Mouse (Mus musculus): ENCODE results near the gene Hist1h2be.
"Not testable (repeated sequence)": the region's sequence is repeated elsewhere in the genome, so short reads cannot be mapped to it uniquely, and the experiment has no call there.

Hist1h2be gene

DNA sequence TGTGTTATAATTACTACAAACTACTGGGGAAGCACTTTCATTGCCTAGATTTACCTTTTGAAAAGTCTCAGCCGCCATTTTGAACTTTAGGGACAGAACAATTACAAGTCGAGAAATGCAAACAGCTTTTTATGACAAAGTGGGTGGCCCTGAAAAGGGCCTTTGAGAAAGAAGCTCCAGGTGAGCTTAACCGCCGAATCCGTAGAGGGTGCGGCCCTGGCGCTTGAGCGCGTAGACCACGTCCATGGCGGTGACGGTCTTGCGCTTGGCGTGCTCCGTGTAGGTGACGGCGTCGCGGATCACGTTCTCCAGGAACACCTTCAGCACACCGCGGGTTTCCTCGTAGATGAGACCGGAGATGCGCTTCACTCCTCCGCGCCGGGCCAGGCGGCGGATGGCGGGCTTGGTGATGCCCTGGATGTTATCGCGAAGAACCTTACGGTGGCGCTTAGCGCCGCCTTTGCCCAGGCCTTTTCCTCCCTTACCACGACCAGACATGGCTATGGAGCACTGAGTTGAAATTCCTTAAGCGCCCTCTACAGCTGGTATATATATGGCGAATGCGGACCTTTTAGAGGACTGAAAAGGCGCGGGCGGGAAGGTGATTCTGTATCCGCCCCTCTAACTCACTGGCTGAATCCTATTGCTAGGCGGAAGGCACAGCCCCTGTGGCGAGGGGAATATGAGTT lies 69.6 kb downstream of the Hist1h2be start, which contains the start of gene Hist1h4f:
Gene Hist1h4f (minus strand): TSS at position 503 of the 689 bp plus-strand sequence.
- DNase-seq (ENCODE audit: low read depth, low spot score) = peak; percentile 97

DNA sequence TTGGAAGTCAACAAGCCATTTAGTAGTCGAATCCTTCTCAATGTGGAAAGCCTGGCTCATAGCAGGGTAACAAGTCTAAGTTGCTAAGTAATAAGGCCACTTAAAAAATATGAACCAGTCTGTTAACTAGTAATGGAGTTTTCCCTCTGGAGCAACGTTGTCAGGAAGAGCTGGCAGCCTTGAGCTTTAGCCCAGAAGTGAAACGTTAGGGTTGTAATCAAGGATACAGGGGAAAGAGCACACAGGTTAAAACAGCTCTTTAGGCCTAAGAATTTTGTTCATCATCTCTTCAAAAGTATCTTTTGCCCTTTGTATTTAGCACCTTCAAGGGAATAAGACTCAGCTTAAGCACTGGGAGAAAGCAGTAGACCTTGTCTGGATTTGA lies 70.2 kb downstream of the Hist1h2be start:
- no peak for DNase-seq (ENCODE audit: low read depth, low spot score)

DNA sequence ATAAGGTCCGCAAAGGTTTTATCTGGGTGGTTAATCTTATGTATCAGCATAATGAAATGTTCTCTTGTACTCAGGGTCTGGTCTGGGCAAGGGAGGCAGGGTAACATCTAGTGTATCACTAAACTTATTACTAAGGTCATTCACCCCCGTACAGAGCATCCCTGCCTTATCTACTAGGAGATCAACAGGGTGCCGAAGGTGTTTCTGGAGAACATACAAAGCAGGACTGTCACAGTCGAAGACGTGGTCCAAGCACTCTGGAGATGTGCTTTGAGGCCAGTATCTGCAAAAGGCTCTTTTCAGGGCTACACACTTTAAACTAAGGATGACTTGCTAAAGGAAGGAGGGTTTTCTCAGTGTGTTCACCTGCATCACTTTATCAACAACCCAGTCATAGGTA lies 74.2 kb downstream of the Hist1h2be start:
- no peak for DNase-seq (ENCODE audit: low read depth, low spot score)

DNA sequence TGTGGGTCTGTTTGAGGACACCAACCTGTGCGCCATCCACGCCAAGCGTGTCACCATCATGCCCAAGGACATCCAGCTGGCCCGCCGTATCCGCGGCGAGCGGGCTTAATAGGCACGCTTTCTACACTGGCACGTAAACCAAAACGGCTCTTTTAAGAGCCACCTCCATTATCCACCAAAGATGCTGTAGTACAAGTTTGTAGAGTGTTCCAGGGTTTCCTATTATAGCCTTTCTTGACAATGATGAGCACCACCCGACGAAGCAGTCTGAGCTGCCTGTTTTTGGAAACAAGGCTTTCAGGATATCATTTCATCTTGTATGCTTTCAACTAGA lies 76.2 kb downstream of the Hist1h2be start:
- not testable (repeated sequence) for DNase-seq (ENCODE audit: low read depth, low spot score)

DNA sequence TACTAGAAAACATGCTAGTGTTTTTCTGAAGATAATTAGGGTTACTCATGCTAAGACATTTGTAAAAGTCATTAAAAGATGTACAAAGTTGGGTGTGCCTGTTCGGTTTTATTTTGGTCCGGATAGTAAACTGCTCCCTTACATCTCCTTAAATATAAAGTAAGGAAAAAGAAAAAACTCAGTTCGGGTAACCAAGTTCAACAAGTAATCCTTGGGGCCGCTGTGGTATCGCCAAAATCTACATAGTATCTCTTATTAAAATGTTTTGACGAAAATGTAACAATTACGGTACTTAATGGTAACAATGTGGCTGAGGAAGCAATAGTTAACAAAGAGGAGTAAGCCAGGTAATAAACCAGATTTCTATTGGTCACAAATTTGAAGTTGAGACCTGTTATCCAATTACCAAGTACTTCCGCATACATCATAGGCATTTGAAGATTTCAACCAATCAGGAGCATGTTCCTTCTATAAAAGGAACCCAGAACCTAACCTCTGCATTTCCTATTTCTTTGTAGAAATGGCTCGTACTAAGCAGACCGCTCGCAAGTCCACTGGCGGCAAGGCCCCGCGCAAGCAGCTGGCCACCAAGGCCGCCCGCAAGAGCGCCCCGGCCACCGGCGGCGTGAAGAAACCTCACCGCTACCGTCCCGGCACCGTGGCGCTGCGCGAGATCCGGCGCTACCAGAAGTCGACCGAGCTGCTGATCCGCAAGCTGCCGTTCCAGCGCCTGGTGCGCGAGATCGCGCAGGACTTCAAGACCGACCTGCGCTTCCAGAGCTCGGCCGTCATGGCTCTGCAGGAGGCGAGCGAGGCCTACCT lies 76.7 kb downstream of the Hist1h2be start, which contains the start of gene Hist1h3f:
Gene Hist1h3f (plus strand): TSS at position 88 of the 822 bp plus-strand sequence.
- DNase-seq (ENCODE audit: low read depth, low spot score) = peak; percentile 97

DNA sequence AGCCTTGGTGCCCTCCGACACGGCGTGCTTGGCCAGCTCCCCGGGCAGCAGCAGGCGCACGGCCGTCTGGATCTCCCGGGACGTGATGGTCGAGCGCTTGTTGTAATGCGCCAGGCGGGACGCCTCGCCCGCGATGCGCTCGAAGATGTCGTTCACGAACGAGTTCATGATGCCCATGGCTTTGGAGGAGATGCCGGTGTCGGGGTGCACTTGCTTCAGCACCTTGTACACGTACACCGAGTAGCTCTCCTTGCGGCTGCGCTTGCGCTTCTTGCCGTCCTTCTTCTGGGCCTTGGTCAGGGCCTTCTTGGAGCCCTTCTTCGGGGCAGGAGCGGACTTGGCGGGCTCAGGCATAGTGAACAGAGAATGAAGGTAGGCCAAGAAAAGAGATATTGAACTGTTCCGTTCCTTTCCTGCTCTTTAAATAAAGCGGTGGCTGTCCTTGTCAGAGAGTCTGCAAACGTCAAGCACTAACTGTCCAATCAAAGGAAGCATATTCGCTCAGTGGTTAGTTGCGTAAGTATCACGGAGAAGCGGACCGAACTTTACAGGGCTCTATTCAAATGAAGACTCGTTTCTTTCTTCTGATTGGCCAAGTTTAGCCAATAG lies 77.8 kb downstream of the Hist1h2be start, which contains the start of gene Hist1h2bh:
Gene Hist1h2bh (minus strand): TSS at position 394 of the 609 bp plus-strand sequence.
- DNase-seq (ENCODE audit: low read depth, low spot score) = peak; percentile 95

DNA sequence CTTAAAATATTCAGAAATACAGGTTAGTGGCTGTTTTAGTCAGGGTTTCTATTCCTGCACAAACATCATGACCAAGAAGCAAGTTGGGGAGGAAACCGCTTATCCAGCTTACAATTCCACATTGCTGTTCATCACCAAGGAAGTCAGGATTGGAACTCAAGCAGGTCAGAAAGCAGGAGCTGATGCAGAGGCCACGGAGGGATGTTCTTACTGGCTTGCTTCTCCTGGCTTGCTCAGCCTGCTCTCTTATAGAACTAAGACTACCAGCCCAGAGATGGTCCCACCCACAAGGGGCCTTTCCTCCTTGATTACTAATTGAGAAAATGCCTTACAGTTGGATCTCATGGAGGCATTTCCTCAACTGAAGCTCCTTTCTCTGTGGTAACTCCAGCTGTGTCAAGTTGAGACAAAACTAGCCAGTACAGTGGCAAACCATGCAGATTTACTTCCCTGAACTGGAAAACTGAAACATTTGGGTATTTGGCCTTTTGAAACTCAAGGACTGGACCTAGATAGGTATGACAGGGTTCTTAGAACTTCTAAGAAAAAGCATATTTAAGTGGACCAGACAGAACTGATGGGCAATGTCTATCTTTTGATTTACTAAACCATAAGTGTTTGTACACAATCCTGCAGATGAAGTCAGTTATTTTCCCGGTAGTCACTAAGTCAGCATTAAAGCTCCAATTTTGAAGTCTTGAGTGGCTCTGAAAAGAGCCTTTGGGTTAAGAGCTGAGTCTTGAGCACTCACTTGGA lies 78.5 kb downstream of the Hist1h2be start:
- not testable (repeated sequence) for DNase-seq (ENCODE audit: low read depth, low spot score)

DNA sequence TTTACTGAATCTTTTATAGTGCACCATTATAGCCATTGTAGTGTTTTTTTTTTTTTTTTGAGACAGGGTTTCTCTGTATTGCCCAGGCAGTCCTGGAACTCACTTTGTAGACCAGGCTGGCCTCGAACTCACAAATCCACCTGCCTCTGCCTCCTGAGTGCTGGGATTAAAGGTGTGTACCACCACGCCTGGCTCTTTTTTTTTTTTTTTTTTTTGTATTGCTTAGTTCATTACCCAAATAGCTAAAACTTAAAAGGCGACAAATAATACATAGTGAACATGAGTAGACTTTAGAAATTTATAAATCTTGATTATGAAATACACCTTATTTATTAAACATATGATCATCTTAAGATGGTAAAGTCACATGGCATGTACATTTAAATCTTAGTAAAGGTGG lies 79.4 kb downstream of the Hist1h2be start:
- DNase-seq (ENCODE audit: low read depth, low spot score) = no peak

DNA sequence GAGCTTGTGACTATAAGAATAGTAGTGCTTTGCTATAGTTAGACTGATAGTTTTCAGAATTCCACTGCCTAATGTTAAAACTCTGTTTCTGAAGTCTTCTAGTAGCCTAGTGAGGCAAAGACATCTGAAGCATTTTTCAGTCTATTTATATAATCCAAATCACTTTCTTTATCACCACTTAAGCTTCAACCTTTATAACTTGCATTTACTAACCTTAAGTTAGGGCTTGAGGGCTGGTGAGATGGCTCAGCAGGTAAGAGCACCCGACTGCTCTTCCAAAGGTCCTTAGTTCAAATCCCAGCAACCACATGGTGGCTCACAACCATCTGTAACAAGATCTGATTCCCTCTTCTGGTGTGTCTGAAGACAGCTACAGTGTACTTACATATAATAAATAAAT lies 81.1 kb downstream of the Hist1h2be start:
- DNase-seq (ENCODE audit: low read depth, low spot score) = not testable (repeated sequence)

DNA sequence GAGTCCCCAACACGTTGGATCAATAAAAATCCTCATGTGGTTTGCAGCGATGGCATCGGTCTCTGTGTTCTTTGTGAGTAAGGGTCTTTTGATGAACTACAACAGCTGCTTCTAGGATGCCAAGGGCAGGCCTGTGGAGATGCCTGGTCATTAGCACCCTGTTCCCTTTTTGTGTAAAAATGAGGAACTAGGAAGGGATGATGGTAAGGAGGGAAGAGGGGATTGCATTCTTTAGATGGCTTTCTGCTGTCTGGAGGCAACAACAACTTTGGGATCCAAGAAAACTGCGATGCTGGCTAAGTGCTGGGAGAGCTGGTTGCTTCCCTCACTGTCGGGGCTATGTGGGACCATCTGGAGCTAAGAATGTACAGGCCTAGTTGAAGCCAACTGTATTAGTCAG lies 82.7 kb downstream of the Hist1h2be start:
- DNase-seq (ENCODE audit: low read depth, low spot score) = no peak

DNA sequence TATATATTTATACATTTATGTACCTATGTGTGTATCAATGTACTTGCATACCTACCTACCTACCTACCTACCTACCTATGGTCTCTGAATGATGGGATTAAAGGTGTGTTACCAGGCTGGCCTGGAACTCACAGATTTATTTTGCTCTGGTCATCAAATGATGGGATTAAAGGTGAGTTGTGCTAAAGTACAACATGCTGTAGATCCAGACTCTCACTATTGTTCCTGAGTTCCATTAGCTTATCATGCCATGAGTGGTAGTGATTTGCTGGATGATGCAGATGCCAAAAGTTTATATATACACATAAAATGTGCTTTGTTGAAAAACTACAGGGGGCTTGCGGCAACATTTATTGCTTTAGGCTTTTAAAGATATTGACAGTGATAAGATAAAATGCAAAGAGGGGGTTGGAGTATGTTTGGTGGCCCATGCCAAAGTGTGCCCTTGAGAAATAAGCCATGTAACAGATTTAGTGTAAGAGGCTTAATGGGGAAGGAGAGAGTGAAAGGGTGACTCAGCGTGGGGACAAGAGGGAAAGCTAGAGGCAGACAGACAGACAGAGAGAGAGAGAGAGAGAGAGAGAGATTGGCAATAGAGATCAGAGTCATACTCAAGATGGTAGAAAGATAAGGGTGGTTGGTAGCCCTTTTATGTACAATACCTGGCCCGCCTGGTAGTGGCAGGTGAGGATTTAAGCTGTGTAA lies 83.8 kb downstream of the Hist1h2be start:
- DNase-seq (ENCODE audit: low read depth, low spot score) = no peak

DNA sequence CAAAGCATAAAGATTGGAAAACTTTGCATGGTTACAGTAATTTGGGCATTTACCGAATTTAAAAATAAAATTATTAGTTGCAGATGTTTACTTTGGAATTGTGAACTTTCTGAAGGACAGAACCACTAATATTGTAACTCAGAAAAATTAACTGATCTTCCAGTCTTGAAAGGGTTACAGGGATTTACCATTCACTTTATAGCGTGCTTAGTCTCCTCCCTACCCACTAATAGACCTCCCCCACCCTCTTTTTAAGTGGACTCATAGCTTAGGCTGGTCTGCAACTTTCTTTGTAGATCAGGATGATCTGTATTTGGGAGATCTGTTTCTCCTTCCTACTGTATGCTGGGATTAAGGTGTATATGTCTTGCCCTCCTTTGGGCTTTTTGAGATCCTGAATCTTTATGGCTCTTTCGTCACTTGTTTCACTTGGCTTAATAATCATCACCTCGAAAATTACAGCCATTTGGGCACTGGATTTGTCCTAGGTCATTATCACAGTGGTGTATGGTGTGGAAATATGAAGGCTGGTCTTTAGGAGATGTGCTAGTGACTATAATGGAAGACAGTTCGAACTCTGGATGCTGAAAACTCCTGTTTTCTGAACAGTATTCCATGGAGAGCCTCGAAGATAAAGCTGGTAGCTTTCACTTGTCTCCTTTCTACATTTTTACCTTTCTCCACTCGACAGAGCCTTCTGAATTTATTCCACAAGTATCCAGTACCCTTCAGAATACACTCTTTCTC lies 84.7 kb downstream of the Hist1h2be start:
- no peak for DNase-seq (ENCODE audit: low read depth, low spot score)

DNA sequence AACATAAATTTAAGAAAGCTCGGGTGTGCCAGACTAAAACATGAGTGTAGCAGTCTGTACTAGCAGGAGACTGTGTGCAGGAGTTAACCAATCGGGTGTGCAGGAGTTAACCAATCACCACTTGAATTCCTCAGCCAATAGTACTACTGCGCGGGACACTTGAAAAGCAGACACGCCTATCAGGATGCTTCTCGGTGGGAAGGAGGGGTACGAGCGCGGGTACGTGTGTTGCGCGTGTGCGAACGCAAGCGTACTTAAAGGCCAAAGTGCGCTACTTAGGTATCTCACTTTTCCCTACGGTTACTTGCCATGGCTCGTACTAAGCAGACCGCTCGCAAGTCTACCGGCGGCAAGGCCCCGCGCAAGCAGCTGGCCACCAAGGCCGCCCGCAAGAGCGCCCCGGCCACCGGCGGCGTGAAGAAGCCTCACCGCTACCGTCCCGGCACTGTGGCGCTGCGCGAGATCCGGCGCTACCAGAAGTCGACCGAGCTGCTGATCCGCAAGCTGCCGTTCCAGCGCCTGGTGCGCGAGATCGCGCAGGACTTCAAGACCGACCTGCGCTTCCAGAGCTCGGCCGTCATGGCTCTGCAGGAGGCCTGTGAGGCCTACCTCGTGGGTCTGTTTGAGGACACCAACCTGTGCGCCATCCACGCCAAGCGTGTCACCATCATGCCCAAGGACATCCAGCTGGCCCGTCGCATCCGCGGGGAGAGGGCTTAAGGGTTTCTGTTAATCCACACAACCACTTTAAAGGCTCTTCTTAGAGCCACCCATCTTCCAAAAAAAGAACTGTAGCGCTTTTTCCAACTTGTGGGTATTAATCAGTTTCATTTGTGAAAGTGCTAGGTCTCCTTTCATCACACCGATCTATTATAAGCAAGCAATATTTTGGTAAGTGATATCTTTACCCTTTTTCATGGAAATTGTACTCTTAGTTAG lies 85.5 kb downstream of the Hist1h2be start, which contains the start of gene Hist1h3g:
Gene Hist1h3g (plus strand): TSS at position 286 of the 939 bp plus-strand sequence.
- DNase-seq (ENCODE audit: low read depth, low spot score) = peak; percentile 97

DNA sequence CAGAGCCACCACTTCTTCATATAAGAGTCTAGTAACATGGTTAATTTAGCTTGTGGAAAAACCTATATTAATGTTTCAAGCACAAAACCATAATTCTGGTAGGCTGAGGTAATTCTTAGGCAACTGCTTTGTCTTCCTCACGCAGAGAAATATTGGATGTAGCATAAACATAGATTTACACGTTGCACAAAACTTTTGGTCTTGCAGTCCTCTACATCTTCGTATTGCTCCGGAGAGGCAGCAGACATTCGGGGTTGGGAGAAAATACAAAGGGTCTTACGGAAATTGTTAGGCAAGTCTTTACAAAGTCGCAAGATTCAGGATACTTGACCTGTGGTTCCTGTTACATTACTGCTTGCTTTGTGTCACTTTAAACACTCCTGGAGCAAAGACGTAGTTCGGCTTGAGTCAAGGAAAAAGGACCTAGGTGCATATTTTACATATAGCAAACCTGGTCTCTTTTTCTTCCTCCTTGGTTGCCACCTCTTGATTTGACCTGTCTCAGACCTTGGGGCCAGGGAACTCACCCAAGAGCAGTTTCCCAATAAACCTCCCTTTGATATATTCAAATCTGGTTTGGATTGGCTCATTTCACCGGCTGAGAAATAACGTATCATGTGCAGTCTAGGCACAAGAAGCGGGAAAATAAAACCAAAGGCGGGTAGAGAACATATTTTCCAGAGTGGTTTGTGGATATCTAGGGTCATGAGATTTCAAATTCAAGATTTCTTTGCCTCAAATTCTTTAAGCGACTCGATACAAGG lies 86.4 kb downstream of the Hist1h2be start:
- peak; percentile 84 for DNase-seq (ENCODE audit: low read depth, low spot score)

Measured in forelimb bud, embryonic 11.5 days (tissue).